In genomic region chr10:9092237-9092885, GRCm38 (mm10) we compare ENCODE assay signal across 9 mouse cellular contexts.
A peak's percentile ranks its signal among the peaks of the same experiment; 100 is the strongest.
DNase-seq lines count a peak whose midpoint lies in the region; ATAC-seq lines count a peak whose summit lies in the region.
"Had no signal": no experiment of that assay in that cellular context is flagged by ENCODE, and none has a peak within 500 bp of the region (broad histone marks: within the 10 kb centered on the region; RNA-seq: fewer than 3 reads in every experiment).

No protein-coding gene starts in this region.

- no peaks in the 10 kb centered on the region for H3K9me3 ChIP-seq in embryonic facial prominence, embryonic 14.5 days (ENCODE audit: control insufficient read depth, low read length)
- H3K9me3 ChIP-seq in embryonic facial prominence, embryonic 10.5 days = no peaks in the 10 kb centered on the region
- H3K9me3 ChIP-seq in neural tube, embryonic 14.5 days (ENCODE audit: control insufficient read depth, low read length) = no peaks in the 10 kb centered on the region
- no peaks in the 10 kb centered on the region for H3K9me3 ChIP-seq in neural tube, embryonic 15.5 days (replicated peaks)
- no peaks in the 10 kb centered on the region for H3K9me3 ChIP-seq in heart, embryonic 13.5 days
- no peaks in the 10 kb centered on the region for H3K9me3 ChIP-seq in lung, embryonic 16.5 days (ENCODE audit: control insufficient read depth, low read length)

- H3K4me3 ChIP-seq in embryonic facial prominence, embryonic 14.5 days (ENCODE audit: low read depth, low read length) = no peak overlapping the region
- H3K4me3 ChIP-seq in embryonic facial prominence, embryonic 10.5 days = no peak overlapping the region
- no peak overlapping the region for H3K4me3 ChIP-seq in neural tube, embryonic 14.5 days (ENCODE audit: low read depth, low read length)
- no peak overlapping the region for H3K4me3 ChIP-seq in neural tube, embryonic 15.5 days (replicated peaks)
- H3K4me3 ChIP-seq in heart, embryonic 13.5 days = no peak overlapping the region
- H3K4me3 ChIP-seq in lung, embryonic 16.5 days (ENCODE audit: low read length) = no peak overlapping the region
- H3K4me3 ChIP-seq: myocyte had no signal

- no peaks in the 10 kb centered on the region for H3K4me1 ChIP-seq in embryonic facial prominence, embryonic 14.5 days (ENCODE audit: control insufficient read depth, insufficient read depth, low read length)
- no peaks in the 10 kb centered on the region for H3K4me1 ChIP-seq in embryonic facial prominence, embryonic 10.5 days
- no peaks in the 10 kb centered on the region for H3K4me1 ChIP-seq in neural tube, embryonic 14.5 days (ENCODE audit: control insufficient read depth, insufficient read depth, low read length)
- H3K4me1 ChIP-seq in neural tube, embryonic 15.5 days = no peaks in the 10 kb centered on the region
- H3K4me1 ChIP-seq in heart, embryonic 13.5 days = peaks cover 15% of the 10 kb centered on the region
- H3K4me1 ChIP-seq in lung, embryonic 16.5 days (replicated peaks; ENCODE audit: control insufficient read depth, insufficient read depth, low read length) = peaks cover 8% of the 10 kb centered on the region; the same call in 1 of the 2 replicates

- WGBS in embryonic facial prominence, embryonic 14.5 days = 66% methylated on average over 10 of the region's 10 CpGs
- WGBS in embryonic facial prominence, embryonic 10.5 days = 86% methylated on average over 10 of the region's 10 CpGs
- 56% methylated on average over 10 of the region's 10 CpGs for WGBS in neural tube, embryonic 14.5 days
- 58% methylated on average over 10 of the region's 10 CpGs for WGBS in neural tube, embryonic 15.5 days
- WGBS in heart, embryonic 13.5 days = 18% methylated on average over 10 of the region's 10 CpGs
- 30% methylated on average over 10 of the region's 10 CpGs for WGBS in lung, embryonic 16.5 days

- ATAC-seq in embryonic facial prominence, embryonic 14.5 days (ENCODE audit: low read depth) = no peak
- ATAC-seq in neural tube, embryonic 14.5 days (ENCODE audit: low read depth) = peak; percentile 74; the same call in 1 of the 2 replicates
- ATAC-seq in neural tube, embryonic 15.5 days (ENCODE audit: low FRiP score) = no peak
- 0 out of 2 replicates have a peak, but pooled peaks have one; percentile 66 for ATAC-seq in heart, embryonic 13.5 days (ENCODE audit: extremely low read depth, insufficient number of reproducible peaks, low FRiP score, low TSS enrichment)
- ATAC-seq in lung, embryonic 16.5 days (ENCODE audit: low read depth) = peak; percentile 76

- H3K4me2 ChIP-seq in embryonic facial prominence, embryonic 14.5 days (ENCODE audit: low read depth, low read length) = no peak overlapping the region
- H3K4me2 ChIP-seq in neural tube, embryonic 14.5 days (ENCODE audit: low read depth, low read length) = no peak overlapping the region
- H3K4me2 ChIP-seq in neural tube, embryonic 15.5 days = no peak overlapping the region
- peak overlapping the region; percentile 41 for H3K4me2 ChIP-seq in heart, embryonic 13.5 days
- H3K4me2 ChIP-seq in lung, embryonic 16.5 days (ENCODE audit: low read depth, low read length) = 0 out of 2 replicates have a peak overlapping the region, but pooled peaks have one; percentile 17

- no peak overlapping the region for H3K27ac ChIP-seq in embryonic facial prominence, embryonic 14.5 days (replicated peaks; ENCODE audit: low read depth, low read length)
- no peak overlapping the region for H3K27ac ChIP-seq in embryonic facial prominence, embryonic 10.5 days (replicated peaks)
- H3K27ac ChIP-seq in neural tube, embryonic 14.5 days (ENCODE audit: low read depth, low read length) = no peak overlapping the region
- H3K27ac ChIP-seq in neural tube, embryonic 15.5 days (replicated peaks) = no peak overlapping the region
- peak overlapping the region; percentile 80 for H3K27ac ChIP-seq in heart, embryonic 13.5 days (replicated peaks)
- no peak overlapping the region for H3K27ac ChIP-seq in lung, embryonic 16.5 days (ENCODE audit: low read length)

- H3K36me3 ChIP-seq in embryonic facial prominence, embryonic 14.5 days (ENCODE audit: control insufficient read depth, insufficient read depth, low read length) = no peaks in the 10 kb centered on the region
- H3K36me3 ChIP-seq in embryonic facial prominence, embryonic 10.5 days (replicated peaks) = no peaks in the 10 kb centered on the region
- H3K36me3 ChIP-seq in neural tube, embryonic 14.5 days (ENCODE audit: control insufficient read depth, insufficient read depth, low read length) = no peaks in the 10 kb centered on the region
- no peaks in the 10 kb centered on the region for H3K36me3 ChIP-seq in neural tube, embryonic 15.5 days
- no peaks in the 10 kb centered on the region for H3K36me3 ChIP-seq in heart, embryonic 13.5 days
- no peaks in the 10 kb centered on the region for H3K36me3 ChIP-seq in lung, embryonic 16.5 days (ENCODE audit: control insufficient read depth, insufficient read depth, low read length)

- DNase-seq in embryonic facial prominence, embryonic 14.5 days (ENCODE audit: low spot score) = peak; percentile 60
- no peak for DNase-seq in embryonic facial prominence, embryonic 10.5 days (ENCODE audit: low spot score)
- no peak for DNase-seq in embryo, embryonic 10 days (ENCODE audit: low spot score)
- no peak for DNase-seq in spleen, postnatal 10 days (ENCODE audit: low spot score in 2 of 2)

- no peak overlapping the region for H3K9ac ChIP-seq in embryonic facial prominence, embryonic 14.5 days (ENCODE audit: low read depth, low read length)
- no peak overlapping the region for H3K9ac ChIP-seq in neural tube, embryonic 14.5 days (replicated peaks; ENCODE audit: low read depth, low read length)
- H3K9ac ChIP-seq in neural tube, embryonic 15.5 days (replicated peaks) = no peak overlapping the region
- H3K9ac ChIP-seq in heart, embryonic 13.5 days = no peak overlapping the region
- no peak overlapping the region for H3K9ac ChIP-seq in lung, embryonic 16.5 days (ENCODE audit: low read length)

- no peaks in the 10 kb centered on the region for H3K27me3 ChIP-seq in embryonic facial prominence, embryonic 14.5 days (replicated peaks; ENCODE audit: control insufficient read depth, insufficient read depth, low read length)
- H3K27me3 ChIP-seq in embryonic facial prominence, embryonic 10.5 days (replicated peaks; ENCODE audit: low read depth, poor library complexity, severe bottlenecking) = no peaks in the 10 kb centered on the region
- H3K27me3 ChIP-seq in neural tube, embryonic 14.5 days (ENCODE audit: control insufficient read depth, insufficient read depth, low read length) = no peaks in the 10 kb centered on the region
- H3K27me3 ChIP-seq in neural tube, embryonic 15.5 days (replicated peaks) = no peaks in the 10 kb centered on the region
- H3K27me3 ChIP-seq in heart, embryonic 13.5 days (replicated peaks) = no peaks in the 10 kb centered on the region
- H3K27me3 ChIP-seq in lung, embryonic 16.5 days (ENCODE audit: control insufficient read depth, insufficient read depth, low read depth, low read length) = no peaks in the 10 kb centered on the region

Comparison
In these comparisons a context has a peak if more than half of its experiments do, and no peak if none do; other contexts are left out.
1. ATAC-seq: peak in neural tube, embryonic 14.5 days (single experiment), heart, embryonic 13.5 days (single experiment) and lung, embryonic 16.5 days (single experiment); none in embryonic facial prominence, embryonic 14.5 days (single experiment) and neural tube, embryonic 15.5 days (single experiment).
2. H3K4me2 ChIP-seq: peak in heart, embryonic 13.5 days (single experiment) and lung, embryonic 16.5 days (single experiment); none in embryonic facial prominence, embryonic 14.5 days (single experiment), neural tube, embryonic 14.5 days (single experiment) and neural tube, embryonic 15.5 days (single experiment).